Mouse (Mus musculus) central nervous system, embryonic 18 days (tissue): ENCODE results near the gene Nr2f2. TPM values are rescaled to one million over a fixed set of nuclear protein-coding genes. Genes with fewer than 3 reads are reported as not detected.

Experiments used
- polyA plus RNA-seq: library from polyadenylated mRNA; depleted of rRNA; stranded (reverse); fragments of >200 nt; gene quantifications from 2 replicates; pipeline ENCODE4 v1.2.3, GENCODE M21; 2012; rRNA removed

Nr2f2 gene
- 90.3 and 105 TPM in 2 replicates for polyA plus RNA-seq

GRCm38 (mm10) chr7:70365941-70366807, at the start of gene Nr2f2:
Gene Nr2f2, minus strand, starts transcription at chr7:70366735.

